Mouse (Mus musculus): Measurements from ENCODE around the gene Lix1l.
A peak's percentile ranks its signal among the peaks of the same experiment; 100 is the strongest.

Lix1l gene

GRCm38 (mm10) chr3:96563267-96563666 is 37.7 kb upstream of the Lix1l start:
- Histone ChIP-seq H3K9me3 (ENCODE audit: low read length) (no peaks in the 10 kb centered on the region), H3K36me3 (ENCODE audit: insufficient read depth, low read length) (peaks cover 35% of the 10 kb centered on the region), H3K4me1 (replicated peaks; ENCODE audit: low read depth, low read length) (peaks cover 88% of the 10 kb centered on the region), H3K4me3 (replicated peaks; ENCODE audit: low read length) (0 out of 2 replicates have a peak overlapping the region, but pooled peaks have one; percentile 32), H3K27me3 (ENCODE audit: insufficient read depth, low read length) (no peaks in the 10 kb centered on the region)
- TF ChIP-seq CTCF (conservative IDR thresholded peaks at IDR 0.05; ENCODE audit: low read length) (no peak), POU5F1 (IDR thresholded peaks at IDR 0.05; ENCODE audit: borderline replicate concordance, low read length) (no peak), NANOG (IDR thresholded peaks at IDR 0.05; ENCODE audit: borderline replicate concordance, low read length) (no peak)

DNA sequence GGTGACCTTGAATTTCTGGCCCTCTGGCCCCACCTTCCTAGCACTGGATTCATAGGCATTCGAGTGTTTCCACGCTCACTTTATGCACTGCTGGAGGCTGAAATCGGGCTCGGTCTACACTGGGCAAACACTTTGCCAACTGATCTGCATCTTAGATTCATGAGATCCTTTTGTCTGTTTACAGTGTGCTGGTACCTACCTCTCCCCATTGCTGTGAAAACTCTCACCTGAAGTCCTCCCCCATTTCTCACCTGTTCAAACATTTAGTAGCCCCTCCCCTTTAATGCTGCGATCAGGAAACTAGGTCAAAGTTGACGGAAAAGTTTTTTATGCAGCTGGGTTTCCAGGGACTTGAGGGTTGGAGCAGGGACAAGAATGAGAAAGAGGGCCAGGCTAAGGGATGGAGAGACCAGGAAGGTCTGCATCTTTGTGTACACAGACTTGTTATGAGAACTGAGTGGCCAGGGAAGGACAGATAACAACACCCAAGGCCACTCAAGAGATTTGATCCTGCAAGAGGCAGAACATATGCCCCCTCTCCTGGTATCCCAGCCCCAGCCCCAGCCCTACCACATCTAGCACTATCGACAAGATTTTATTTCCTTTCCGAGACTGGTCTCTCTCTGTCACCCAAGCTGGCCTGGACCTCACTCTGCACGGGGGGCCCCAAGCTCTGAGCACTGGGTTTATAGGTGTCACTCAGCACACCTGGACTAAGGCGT is 36.9 kb upstream of the Lix1l start:
- TF ChIP-seq CTCF (conservative IDR thresholded peaks at IDR 0.05; ENCODE audit: low read length) (no peak), NANOG (IDR thresholded peaks at IDR 0.05; ENCODE audit: borderline replicate concordance, low read length) (0 out of 2 replicates have a peak, but pooled peaks have one; percentile 9), POU5F1 (IDR thresholded peaks at IDR 0.05; ENCODE audit: borderline replicate concordance, low read length) (no peak)
- no peaks in the 10 kb centered on the region for H3K27me3 ChIP-seq (ENCODE audit: insufficient read depth, low read length)
- H3K36me3 ChIP-seq (ENCODE audit: insufficient read depth, low read length), result peaks cover 29% of the 10 kb centered on the region
- H3K4me1 ChIP-seq (replicated peaks; ENCODE audit: low read depth, low read length), result peaks cover 96% of the 10 kb centered on the region
- H3K9me3 ChIP-seq (ENCODE audit: low read length), result no peaks in the 10 kb centered on the region
- H3K4me3 ChIP-seq (replicated peaks; ENCODE audit: low read length), result peak overlapping the region; percentile 32

DNA sequence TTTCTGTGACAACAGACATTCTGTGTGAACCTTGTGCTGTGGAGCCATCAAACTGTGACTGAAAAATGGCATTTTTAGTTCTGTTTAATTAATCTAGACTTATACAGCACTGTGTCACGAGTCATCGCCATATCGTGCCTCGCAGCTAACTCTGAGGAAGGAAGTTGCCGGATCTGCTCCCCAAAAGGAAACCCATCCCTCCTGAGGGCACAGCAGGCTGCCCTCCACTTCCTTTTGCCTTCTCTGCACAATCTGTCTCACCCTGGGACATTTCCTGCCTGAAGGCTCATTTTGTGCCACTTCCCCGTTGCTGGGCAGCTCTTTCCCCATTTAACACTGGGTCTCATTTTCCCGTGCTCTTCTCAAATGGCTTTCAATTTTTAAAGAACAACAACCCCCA is 36.3 kb upstream of the Lix1l start:
- Histone ChIP-seq H3K9me3 (ENCODE audit: low read length) (no peaks in the 10 kb centered on the region), H3K36me3 (ENCODE audit: insufficient read depth, low read length) (peaks cover 24% of the 10 kb centered on the region), H3K27me3 (ENCODE audit: insufficient read depth, low read length) (no peaks in the 10 kb centered on the region), H3K4me3 (replicated peaks; ENCODE audit: low read length) (peak overlapping the region; percentile 32), H3K4me1 (replicated peaks; ENCODE audit: low read depth, low read length) (peaks cover 99% of the 10 kb centered on the region)
- no peak for TF ChIP-seq POU5F1 (IDR thresholded peaks at IDR 0.05; ENCODE audit: borderline replicate concordance, low read length)
- no peak for TF ChIP-seq CTCF (conservative IDR thresholded peaks at IDR 0.05; ENCODE audit: low read length)
- no peak for TF ChIP-seq NANOG (IDR thresholded peaks at IDR 0.05; ENCODE audit: borderline replicate concordance, low read length)

- Histone ChIP-seq H3K36me3 (ENCODE audit: insufficient read depth, low read length) (peaks cover 19% of the 10 kb centered on the region), H3K27me3 (ENCODE audit: insufficient read depth, low read length) (no peaks in the 10 kb centered on the region), H3K9me3 (ENCODE audit: low read length) (no peaks in the 10 kb centered on the region), H3K4me3 (replicated peaks; ENCODE audit: low read length) (peak overlapping the region; percentile 14; the same call in 1 of the 2 replicates), H3K4me1 (replicated peaks; ENCODE audit: low read depth, low read length) (peaks cover 99% of the 10 kb centered on the region)
- TF ChIP-seq CTCF (conservative IDR thresholded peaks at IDR 0.05; ENCODE audit: low read length) (no peak), POU5F1 (IDR thresholded peaks at IDR 0.05; ENCODE audit: borderline replicate concordance, low read length) (no peak), NANOG (IDR thresholded peaks at IDR 0.05; ENCODE audit: borderline replicate concordance, low read length) (no peak)
Measured at GRCm38 (mm10) chr3:96565105-96565504, 35.8 kb upstream of the Lix1l start.

DNA sequence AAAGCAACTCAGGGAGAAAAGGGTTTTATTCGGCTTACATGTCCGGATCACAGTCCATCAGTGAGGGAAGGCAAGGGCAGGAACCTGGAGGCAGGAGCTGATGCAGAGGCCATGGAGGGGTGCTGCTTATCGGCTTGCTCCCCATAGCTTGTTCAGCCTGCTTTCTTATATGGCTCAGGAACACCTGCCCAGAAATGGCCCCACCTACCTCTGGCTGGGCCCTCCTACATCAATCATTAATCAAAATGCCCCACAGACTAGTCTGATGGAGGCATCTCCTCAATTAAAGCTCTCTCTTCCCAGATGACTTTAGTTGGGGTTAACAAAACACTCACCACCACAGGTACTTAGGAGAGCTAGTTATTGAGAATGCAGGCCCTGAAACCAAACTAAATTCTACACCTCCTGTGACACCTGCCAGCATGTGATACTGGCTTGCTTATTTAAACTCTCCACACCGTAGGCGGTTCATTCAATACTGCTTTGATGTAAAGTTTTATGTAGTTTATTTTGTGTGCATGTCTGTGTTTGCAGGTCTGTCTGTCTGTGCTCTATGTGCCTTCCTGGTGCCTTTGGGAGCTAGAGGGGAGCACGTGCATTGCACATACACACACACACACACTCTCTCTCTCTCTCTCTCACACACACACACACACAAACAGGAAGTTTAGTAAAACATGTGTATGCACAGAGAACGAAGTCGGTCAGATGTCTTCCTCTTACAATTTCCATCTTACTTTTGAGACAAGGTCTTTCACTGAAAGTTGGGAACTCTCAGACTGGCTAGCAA is 34.1 kb upstream of the Lix1l start:
- no peaks in the 10 kb centered on the region for H3K9me3 ChIP-seq (ENCODE audit: low read length)
- TF ChIP-seq CTCF (conservative IDR thresholded peaks at IDR 0.05; ENCODE audit: low read length) (no peak), POU5F1 (IDR thresholded peaks at IDR 0.05; ENCODE audit: borderline replicate concordance, low read length) (no peak), NANOG (IDR thresholded peaks at IDR 0.05; ENCODE audit: borderline replicate concordance, low read length) (no peak)
- peaks cover 2% of the 10 kb centered on the region for H3K36me3 ChIP-seq (ENCODE audit: insufficient read depth, low read length)
- H3K27me3 ChIP-seq (ENCODE audit: insufficient read depth, low read length), result no peaks in the 10 kb centered on the region
- 0 out of 2 replicates have a peak overlapping the region, but pooled peaks have one; percentile 11 for H3K4me3 ChIP-seq (replicated peaks; ENCODE audit: low read length)
- H3K4me1 ChIP-seq (replicated peaks; ENCODE audit: low read depth, low read length), result peaks cover 98% of the 10 kb centered on the region

DNA sequence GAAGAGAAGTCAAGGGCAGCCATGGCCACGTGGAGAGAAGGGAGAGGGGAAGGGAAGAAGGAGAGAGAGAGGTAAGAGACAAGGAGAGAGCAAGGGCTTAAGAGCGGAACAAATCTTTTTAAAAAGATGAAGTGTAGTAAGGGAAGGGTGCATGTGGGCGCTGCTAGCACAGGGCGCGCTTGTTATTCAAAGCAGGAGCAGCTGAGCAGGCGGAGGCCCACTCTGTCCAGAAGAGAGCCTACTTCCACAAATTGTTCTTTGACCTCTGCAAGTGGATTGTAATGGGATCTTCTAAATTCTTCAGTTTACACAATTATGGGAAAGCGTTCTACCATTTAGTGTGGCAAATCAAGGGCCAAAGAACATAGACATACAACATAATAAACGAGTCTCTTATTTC is 32.3 kb upstream of the Lix1l start:
- Histone ChIP-seq H3K4me3 (replicated peaks; ENCODE audit: low read length) (no peak overlapping the region), H3K9me3 (ENCODE audit: low read length) (no peaks in the 10 kb centered on the region), H3K4me1 (replicated peaks; ENCODE audit: low read depth, low read length) (peaks cover 93% of the 10 kb centered on the region), H3K27me3 (ENCODE audit: insufficient read depth, low read length) (no peaks in the 10 kb centered on the region), H3K36me3 (ENCODE audit: insufficient read depth, low read length) (no peaks in the 10 kb centered on the region)
- TF ChIP-seq POU5F1 (IDR thresholded peaks at IDR 0.05; ENCODE audit: borderline replicate concordance, low read length) (no peak), NANOG (IDR thresholded peaks at IDR 0.05; ENCODE audit: borderline replicate concordance, low read length) (no peak), CTCF (conservative IDR thresholded peaks at IDR 0.05; ENCODE audit: low read length) (no peak)

- Histone ChIP-seq H3K27me3 (ENCODE audit: insufficient read depth, low read length) (no peaks in the 10 kb centered on the region), H3K4me3 (replicated peaks; ENCODE audit: low read length) (peak overlapping the region; percentile 77), H3K36me3 (ENCODE audit: insufficient read depth, low read length) (peaks cover 5% of the 10 kb centered on the region; the same call in 1 of the 2 replicates), H3K4me1 (replicated peaks; ENCODE audit: low read depth, low read length) (peaks cover 93% of the 10 kb centered on the region), H3K9me3 (ENCODE audit: low read length) (no peaks in the 10 kb centered on the region)
- TF ChIP-seq CTCF (conservative IDR thresholded peaks at IDR 0.05; ENCODE audit: low read length), result no peak
- no peak for TF ChIP-seq NANOG (IDR thresholded peaks at IDR 0.05; ENCODE audit: borderline replicate concordance, low read length)
- no peak for TF ChIP-seq POU5F1 (IDR thresholded peaks at IDR 0.05; ENCODE audit: borderline replicate concordance, low read length)
Measured at GRCm38 (mm10) chr3:96569506-96569905, 31.4 kb upstream of the Lix1l start.

DNA sequence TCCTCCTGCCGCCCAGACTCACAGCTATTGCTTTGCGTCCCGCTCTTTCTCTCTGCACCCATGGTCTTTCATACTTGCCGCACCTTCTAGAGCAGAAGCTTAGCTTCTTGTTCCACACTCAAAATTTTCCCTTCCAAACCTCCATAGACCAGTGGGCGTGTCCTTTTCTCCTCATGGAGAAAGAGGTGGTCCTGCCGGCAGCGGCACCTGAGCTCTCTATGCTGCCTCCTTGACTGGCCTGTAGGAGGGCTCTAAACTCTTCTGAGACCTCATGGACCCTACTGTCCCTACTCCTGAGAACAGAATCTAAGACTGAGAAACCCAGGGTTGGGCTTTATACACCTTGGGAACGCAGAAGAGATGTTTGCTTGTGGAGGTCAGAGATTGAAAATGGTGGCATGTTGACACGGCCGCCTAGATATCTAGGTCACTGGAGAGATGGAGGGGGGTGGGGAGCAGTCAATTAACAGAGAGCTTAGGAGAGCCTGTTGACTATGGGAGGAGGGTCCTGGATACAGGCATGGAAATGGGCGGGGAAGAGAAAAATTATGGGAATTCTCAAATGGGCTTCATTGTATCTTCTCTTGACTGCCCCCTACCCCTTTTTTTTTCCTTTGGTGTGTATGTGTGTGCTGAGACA is 30.9 kb upstream of the Lix1l start:
- TF ChIP-seq CTCF (conservative IDR thresholded peaks at IDR 0.05; ENCODE audit: low read length) (no peak), NANOG (IDR thresholded peaks at IDR 0.05; ENCODE audit: borderline replicate concordance, low read length) (no peak)
- Histone ChIP-seq H3K4me3 (replicated peaks; ENCODE audit: low read length) (peak overlapping the region; percentile 77), H3K36me3 (ENCODE audit: insufficient read depth, low read length) (peaks cover 5% of the 10 kb centered on the region; the same call in 1 of the 2 replicates), H3K4me1 (replicated peaks; ENCODE audit: low read depth, low read length) (peaks cover 92% of the 10 kb centered on the region), H3K27me3 (ENCODE audit: insufficient read depth, low read length) (no peaks in the 10 kb centered on the region), H3K9me3 (ENCODE audit: low read length) (no peaks in the 10 kb centered on the region)

All from E14TG2a.4 (cell line).